Mouse (Mus musculus): ENCODE results near the gene Zfp821. TPM values are rescaled to one million over a fixed set of nuclear protein-coding genes. Genes with fewer than 3 reads are reported as not detected.

The Zfp821 gene
- 10 to 100 TPM; 45.3 to 46.4 TPM for total RNA-seq (2021)

DNA sequence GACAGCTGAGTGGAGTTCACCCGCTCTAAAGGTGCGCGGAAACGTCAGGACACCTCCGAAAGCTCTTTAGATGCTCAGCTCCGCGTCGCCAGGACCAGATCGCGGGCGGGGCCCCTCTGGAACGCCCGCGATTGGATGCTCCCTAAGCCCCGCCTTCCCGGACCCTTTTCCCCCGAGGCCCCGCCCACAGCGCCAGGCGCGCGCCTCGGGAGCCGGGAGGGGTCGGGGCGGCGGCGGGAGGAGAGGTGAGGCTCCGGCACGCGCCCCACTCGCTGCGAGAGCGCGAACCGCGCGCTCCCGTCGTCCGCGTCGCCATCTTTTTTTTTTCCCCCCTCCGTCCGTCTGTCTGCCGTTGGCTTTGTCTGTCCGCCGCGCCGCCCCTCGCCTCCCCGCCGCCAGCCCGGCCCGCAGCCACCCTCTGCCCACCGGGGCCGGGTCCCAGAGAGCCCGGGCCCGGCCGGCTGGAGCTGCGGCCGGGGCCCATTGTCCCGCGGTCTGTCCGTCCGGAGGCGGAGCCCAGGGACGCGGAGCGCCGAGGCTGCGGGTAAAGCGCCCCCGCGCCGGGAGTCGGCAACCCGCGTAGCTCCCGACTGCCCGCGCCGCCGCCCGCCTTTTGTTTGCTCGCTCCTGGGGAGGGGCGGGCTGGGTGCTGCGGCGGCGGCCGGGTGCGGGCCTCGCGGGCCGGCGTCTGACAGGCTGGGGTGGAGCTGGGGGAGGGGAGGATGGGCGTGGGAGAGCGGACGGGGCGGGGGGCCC lies at the start of gene Zfp821:
Zfp821 (plus strand) TSS at position 227 of the 756 bp plus-strand sequence.
- DNase-seq (ENCODE audit: low spot score in 2 of 2): peak; percentile 90 to 95
- intact Hi-C loops (cut with DNase I): loop anchor here (1.0 to 5.0 kb wide), 2 partner anchors 12 to 98 kb away; partner anchors contain the start of genes Dhodh and Ist1

DNA sequence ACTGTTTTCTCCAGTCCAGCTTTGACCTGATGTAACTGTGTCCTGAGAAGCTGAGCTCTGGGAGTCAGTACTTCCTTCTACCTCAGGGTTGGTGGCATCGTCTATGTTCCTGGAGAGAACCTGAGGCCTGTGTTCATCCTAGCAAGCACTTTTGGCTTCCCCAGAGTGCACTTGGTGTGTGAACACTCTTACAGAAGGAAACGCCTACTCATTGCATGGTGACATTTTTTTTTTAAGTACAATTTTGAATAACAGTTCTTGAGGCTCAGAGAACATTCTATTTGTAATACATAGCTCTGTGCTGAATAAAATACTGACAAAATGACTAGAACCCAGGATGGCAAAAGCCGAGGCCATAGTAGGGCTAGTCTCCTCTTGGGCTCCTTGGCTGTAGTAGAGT lies 48.5 kb upstream of the Zfp821 start:
- intact Hi-C loops (cut with DNase I): no loop called here
- peak in 1 of 2 experiments; percentile 32 for DNase-seq (ENCODE audit: low spot score in 2 of 2)

DNA sequence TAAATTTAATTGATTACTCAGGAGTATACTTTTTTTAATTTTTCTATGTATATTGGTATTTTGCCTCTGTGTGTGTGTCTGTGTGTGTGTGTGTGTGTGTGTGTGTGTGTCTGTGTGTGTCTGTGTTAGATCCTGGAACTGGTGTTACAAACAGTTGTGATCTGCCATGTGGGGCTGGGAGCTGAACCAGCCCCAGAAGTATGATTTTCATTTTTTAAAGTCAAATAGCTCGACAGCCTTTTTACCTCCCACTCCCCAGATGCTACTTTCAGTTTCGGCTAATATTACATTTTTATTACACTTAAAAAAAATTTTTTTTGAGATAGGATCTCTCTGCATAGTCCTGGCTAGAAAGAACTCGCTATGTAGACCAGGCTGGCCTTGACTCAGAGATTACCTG lies 43.0 kb upstream of the Zfp821 start:
- DNase-seq (ENCODE audit: low spot score in 2 of 2): no peak
- intact Hi-C loops (cut with DNase I): no loop called here

DNA sequence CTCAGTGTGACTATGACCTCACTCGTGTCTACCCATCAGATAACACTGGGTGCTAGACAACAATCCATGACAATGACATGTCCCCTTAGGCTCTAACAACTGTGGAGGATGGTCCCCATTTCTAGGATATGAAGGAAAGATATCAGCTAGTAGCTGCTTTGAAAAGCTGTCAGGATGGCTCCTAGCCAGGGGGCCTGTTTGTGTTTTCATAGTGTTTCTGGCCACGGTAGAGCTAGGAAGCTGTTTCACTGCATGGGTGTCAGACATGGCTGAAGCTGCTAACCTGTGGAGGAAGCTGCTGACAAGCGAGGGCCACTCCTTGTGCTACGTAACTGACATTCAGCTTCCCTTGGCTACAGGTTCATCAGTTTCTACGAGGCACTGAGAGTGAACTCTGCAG lies 38.7 kb upstream of the Zfp821 start:
- DNase-seq (ENCODE audit: low spot score in 2 of 2): no peak
- intact Hi-C loops (cut with DNase I): no loop called here

DNA sequence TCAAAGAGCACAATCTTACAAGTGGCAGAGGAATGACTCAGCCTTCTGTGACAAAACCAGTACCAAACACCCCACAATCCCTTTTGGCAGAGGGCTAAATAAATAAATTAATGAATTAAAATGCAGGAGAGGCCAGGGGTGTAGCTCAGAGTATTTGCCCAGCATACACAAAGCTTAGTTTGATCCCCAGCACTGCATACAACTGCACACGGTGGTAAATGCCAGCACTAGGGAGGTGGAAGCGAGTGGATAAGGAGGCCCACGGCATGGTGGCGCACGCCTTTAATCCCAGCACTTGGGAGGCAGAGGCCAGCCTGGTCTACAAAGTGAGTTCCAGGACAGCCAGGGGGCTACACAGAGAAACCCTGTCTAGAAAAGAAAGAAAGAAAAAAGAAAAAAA lies 32.7 kb upstream of the Zfp821 start:
- intact Hi-C loops (cut with DNase I): no loop called here
- DNase-seq (ENCODE audit: low spot score in 2 of 2): no peak

DNA sequence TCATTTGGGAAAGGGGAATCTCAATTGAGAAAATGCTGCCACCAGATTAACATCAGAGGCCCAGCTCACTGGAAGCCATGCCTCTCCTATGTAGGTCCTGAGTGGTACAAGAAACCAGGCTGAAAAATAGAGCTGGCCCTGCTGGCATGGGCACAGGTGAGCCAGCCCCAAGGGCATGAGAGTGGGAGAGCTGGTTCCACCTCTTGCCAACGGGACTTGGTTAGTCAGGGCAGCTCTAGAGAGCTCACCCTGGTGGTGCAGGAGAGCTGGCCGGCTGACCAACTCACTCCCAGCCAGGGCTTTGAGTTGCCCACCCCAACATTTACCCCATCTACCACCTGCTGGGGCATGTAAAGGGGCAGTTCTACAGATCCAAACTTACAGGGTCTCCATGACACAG lies 31.8 kb upstream of the Zfp821 start:
- DNase-seq (ENCODE audit: low spot score in 2 of 2): no peak
- intact Hi-C loops (cut with DNase I): no loop called here

DNA sequence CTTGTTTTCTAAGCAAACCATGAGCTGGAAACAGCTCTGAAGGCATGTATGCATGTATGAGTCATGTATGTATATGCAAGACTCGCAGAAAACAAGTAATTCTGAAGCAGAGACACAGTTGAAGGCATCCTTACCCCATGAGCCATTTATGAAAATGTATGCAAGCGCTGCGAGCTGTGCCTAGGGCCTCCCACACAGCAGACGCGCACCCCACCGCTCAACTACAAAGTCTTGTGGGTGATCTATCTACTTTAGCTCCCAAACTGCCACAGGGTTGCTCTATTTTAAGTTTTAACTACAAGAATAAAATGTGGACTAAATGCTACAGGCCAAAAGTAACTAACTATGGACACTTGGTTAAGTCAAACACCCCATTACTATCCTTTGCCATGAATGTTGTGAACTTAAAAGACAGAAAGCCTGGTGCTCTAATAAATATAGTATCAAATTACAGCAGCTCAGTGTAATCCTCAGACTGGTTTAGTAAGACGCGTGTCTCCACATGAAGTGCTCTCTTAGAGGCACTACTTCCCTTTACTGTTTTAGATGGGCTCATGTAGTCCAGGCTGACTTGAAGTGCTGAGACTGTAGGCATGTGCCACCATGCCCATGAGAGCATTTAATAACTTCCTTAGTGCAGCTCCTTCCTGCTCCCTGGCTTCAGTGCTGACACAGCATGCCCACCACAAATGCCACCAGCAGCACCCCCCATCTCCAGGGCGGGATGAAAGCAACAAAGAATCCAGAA lies 29.3 kb upstream of the Zfp821 start:
- DNase-seq (ENCODE audit: low spot score in 2 of 2): peak; percentile 41 to 57
- intact Hi-C loops (cut with DNase I): no loop called here

DNA sequence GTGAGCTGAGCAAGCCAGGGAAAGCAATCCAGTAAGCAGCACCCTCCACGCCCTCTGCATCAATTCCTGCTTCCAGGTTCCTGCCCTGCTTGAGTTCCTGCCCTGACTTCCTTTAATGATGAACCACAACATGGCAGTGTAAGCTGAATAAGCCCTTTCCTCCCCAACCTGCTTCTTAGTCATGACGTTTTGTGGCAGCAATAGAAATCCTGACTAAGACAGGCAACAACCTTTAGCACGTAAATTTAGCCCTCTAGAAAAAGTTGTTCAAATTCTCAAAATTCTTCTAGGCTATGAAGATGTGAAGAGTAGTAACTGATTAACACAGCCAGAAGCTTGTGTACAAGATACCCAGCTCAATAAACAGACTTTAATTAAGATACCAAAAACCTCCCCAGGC lies 23.8 kb upstream of the Zfp821 start:
- DNase-seq (ENCODE audit: low spot score in 2 of 2): no peak
- intact Hi-C loops (cut with DNase I): no loop called here

DNA sequence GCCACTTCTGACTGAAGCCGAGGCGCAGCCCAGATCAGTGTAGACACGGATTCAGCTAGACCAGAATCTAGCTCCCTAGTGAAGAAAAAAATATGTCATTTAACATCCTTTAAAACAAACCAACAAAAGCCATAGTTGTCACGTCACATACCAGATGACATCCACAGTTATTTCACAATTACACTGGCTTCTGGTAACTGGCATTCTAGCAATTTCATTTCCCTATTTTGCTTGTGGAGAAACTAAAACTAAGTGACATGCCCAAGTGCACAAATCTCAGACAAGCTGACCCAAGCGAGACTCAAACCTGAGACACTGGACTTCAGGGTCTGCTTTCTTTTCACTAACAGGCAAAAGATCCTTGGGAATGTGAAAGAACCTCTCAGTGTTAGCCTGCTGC lies 23.2 kb upstream of the Zfp821 start:
- intact Hi-C loops (cut with DNase I): no loop called here
- DNase-seq (ENCODE audit: low spot score in 2 of 2): no peak

DNA sequence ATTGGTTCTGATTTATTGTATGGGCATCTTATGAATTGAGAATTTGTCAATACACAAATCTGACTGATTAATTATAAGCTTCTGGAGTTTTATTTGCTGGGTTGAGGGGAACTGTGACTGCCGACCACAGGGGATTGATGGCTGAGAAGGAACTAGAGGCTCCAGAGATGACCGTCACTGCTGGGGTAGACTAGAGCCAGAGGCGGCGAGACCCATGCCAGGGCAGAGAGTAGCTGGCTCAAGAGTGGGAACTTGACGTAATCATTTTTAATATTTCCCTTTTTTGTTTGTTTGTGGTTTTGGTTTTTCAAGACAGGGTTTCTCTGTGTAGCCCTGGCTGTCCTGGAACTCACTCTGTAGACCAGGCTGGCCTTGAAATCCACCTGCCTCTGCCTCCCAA lies 18.1 kb upstream of the Zfp821 start:
- DNase-seq (ENCODE audit: low spot score in 2 of 2): no peak
- intact Hi-C loops (cut with DNase I): no loop called here

DNA sequence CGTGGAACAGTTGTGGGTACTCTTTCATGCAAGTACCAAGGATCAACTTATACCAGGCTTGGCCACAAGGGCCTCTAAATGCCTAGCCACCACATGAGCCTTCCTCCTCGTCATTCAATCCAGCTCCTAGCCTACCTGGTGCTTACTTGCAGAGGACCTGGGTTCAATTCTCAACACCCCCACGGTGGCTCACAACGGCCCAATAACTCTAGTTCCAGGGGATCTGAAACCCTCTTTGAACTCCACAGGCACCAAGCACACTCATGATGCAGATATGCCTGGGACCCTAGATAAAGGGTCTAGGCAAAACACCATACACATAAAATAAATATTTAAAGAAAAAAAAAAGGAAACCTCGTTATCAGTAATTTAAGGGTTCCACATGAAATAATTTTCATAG lies 13.6 kb upstream of the Zfp821 start:
- intact Hi-C loops (cut with DNase I): loop anchor here (5.0 kb wide), 1 partner anchor 84 kb away; the partner anchor contains the start of gene Dhodh
- DNase-seq (ENCODE audit: low spot score in 2 of 2): no peak

DNA sequence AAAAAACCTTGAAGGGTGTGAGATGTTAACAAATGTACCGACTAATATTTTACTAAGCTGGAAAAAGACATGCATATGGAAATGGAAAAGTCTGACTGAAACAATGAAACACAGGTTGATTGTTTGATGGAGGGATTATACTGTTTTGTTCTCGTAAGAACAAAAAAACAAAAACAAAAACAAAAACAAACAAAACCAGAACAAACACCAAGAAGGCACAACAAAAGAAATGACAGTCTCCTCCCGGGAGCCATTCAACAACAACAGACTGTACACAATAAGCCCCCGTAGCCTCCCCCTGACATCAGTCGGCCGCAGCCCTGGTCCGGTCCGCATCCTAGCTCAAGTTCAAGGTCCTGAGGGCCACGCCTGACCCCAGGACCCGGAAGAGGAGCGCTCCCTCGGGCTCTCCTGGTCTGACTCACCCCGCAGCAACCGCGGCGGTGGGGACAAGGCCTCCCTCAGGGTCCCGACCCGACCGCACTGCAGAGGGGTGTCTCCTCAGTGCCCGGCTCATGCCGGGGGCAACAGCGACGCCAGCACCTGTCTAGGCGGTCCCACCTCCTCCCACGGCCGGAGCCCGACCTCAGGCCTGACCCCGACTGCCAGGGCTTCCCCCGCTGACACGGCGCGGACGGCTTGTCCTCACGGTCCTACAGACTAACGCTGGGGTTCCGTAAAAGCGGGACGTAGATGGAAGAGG lies 12.8 kb upstream of the Zfp821 start:
- DNase-seq (ENCODE audit: low spot score in 2 of 2): no peak
- intact Hi-C loops (cut with DNase I): loop anchor here (1.0 to 5.0 kb wide), 2 partner anchors 13 to 85 kb away; partner anchors contain the start of genes Dhodh and Zfp821

DNA sequence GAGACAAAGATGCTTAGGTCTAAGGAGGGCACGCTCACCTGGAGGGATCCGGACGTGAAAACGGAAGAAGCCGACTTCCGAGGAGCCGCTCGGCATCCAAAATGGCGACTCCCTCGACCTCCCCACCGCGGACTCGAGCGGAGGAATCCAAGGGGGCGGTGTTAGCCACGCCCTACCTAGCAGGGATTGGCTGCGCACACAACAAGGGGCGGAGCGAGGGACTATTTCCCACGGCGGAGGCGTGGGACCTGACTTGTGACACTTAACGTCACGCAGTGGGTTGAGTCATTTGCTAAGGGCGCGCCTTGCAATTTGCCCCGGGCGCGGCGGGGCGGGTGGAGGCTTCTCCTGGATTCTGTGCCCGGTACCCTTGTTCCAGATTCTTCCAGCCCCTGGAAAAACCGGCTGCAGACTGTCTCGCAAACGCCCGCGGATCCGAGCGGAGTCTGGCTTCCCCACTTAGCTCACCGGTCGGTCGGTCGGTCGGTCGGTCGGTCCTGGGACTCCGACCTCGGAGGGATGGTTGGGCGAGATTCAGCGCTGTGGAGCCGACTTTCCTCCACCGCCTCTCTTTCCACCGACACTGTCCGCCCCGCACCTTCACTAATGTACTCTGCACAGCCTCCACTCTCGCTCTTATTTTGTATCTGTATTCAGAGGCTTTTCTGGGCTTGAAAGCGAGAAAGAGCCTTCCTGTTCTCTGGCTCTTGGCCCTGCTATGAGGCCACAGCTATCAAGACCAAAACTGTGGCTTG lies 12.0 kb upstream of the Zfp821 start, which contains the start of gene Ist1:
Ist1 (minus strand) TSS at position 115 of the 755 bp plus-strand sequence.
- intact Hi-C loops (cut with DNase I): loop anchor here (1.0 to 5.0 kb wide), 2 partner anchors 12 to 86 kb away; partner anchors contain the start of genes Dhodh and Zfp821
- DNase-seq (ENCODE audit: low spot score in 2 of 2): peak; percentile 96

DNA sequence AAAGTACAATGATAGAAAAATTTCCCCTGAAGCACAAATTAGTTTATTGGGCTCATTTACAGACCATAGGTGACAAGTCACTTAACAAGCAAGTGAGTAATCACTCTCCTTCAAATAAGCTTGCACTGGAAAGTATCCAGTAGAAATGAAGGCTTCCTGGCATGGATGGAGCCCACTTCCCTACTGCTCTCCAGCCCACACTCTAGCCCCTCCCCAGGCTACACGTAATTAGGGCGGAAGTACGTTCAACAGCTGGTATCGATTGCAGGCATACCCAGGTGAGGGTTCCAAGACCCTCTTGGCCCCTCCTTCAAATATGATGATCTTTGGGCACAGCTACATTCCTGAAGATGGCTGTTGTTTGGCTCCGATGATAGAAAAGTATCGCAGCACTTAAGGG lies 11.2 kb upstream of the Zfp821 start:
- intact Hi-C loops (cut with DNase I): loop anchor here (5.0 kb wide), 1 partner anchor 87 kb away; the partner anchor contains the start of gene Dhodh
- DNase-seq (ENCODE audit: low spot score in 2 of 2): no peak

DNA sequence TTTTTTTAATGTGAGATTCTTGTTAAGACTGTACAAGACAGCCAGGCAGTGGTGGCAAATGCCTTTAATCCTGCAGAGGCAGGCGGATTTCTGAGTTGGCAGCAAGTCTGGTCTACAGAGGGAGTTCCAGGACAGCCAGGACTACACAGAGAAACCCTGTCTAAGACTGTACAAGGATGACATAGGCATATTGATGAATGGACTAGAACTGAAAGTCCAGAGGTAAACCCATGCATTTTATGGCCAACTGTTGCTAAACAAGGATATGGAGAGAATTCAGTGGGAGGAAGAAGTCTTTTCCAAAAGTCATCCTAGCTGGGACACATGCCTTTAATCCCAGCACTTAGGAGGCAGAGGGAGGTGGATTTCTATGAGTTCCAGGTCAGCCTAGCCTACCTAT lies 7.6 kb upstream of the Zfp821 start:
- intact Hi-C loops (cut with DNase I): no loop called here
- DNase-seq (ENCODE audit: low spot score in 2 of 2): no peak

DNA sequence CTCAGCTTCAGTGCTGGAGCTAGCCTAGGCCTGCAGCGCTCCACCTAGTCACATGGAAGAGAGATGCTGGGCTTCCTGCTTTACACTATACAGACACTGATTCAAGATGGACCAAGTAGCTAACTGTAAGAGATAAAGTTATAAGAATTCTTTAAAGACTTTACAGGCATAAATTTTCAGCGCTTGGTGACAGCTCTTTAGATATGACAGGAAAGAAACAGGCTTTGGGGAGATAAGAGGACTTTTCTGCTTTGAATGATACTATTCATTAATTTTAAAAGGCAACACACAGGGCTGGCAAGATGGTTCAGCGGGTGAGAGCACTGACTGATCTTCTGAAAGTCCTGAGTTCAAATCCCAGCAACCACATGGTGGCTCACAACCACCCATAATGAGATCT lies 6.9 kb upstream of the Zfp821 start:
- intact Hi-C loops (cut with DNase I): no loop called here
- no peak for DNase-seq (ENCODE audit: low spot score in 2 of 2)

DNA sequence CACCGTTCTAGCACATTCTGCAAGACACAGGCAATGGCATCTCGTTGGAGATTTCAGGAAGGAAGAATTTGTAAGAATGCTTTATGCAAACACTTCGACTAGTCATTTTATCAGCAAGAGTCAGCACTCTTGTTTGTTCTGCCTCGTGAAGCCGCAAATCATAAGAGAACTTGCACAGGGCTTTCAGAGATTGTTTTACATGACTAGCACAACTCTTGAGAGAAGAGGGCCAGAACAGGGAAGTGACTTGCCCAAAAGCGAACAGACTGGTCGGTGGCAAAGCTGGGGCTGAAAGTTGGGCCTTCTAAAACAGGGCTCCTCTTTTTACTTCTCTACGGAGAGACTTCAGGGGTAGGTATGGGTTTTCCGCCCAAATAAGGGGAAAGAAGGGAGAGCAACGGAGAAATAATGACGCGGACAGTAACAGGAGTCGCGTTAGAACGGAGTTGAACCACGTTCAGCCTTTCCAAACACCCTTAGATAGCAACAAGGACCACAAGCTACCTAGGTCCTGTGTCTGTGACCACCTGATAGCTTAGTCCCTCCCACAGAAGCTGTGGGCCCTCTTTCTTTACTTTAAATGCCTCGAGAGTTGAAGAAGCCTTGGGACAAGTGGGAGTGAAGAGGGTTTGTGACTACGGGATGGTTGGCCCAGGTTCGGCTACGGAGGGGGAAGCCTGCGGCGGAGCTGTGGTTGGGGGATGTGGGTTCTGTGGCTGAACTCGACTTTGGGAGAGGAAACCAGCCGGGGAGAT lies 604 bp upstream of the Zfp821 start:
- DNase-seq (ENCODE audit: low spot score in 2 of 2): no peak
- intact Hi-C loops (cut with DNase I): loop anchor here (1.0 to 5.0 kb wide), 2 partner anchors 11 to 97 kb away; partner anchors contain the start of genes Dhodh and Ist1

DNA sequence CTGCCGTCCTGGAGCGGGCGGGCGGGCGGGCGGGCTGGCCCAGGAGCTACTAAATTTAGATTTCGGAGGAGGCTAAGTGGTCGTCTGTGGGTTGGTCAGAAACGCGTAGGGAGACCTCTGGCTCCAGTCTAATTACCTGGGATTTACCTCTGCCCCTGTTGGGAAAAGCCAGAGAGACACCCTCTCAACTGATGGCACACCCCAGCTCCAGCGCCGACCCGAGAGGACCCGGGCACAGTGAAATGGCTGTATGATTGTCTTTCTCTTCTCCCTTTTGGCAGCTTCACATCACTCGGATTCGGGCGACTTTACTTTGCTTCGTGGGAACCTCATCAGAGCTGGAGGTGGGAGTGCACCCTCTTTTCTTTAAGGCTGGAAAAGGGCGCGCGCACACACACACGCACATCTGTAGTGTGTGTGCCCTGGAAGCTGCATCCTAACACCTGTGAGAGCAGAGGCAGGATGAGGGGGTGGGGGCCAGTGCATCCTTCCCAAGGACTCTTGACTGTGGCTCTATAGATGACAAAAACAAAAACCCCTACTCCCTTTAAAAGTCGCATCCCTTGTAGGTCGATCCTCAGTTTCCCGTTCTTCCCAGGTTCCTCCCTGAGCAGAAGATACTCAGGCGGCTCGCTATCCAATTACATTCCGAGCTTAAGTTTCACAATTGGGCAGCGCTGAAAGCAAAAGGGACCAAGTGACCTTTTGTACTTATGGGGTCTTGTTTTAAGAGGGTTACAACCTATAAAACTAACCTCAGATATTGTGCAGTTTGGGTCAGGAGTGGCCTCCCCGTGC lies 929 bp downstream of the Zfp821 start:
- intact Hi-C loops (cut with DNase I): loop anchor here (5.0 kb wide), 1 partner anchor 99 kb away; the partner anchor contains the start of gene Dhodh
- DNase-seq (ENCODE audit: low spot score in 2 of 2): peak in 1 of 2 experiments; percentile 36
